Mouse (Mus musculus): Measurements from ENCODE around the gene Cbx7. TPM values are rescaled to one million over a fixed set of nuclear protein-coding genes. Genes with fewer than 3 reads are reported as not detected.

Cbx7 gene
- total and polyA plus RNA-seq, 2 experiments from 2014 or later, result 0.50 to 0.82 TPM

GRCm38 (mm10) chr15:80001601-80002000, 30.7 kb upstream of the Cbx7 start:
- WGBS, result 92% methylated on average over 23 of the region's 23 CpGs

DNA sequence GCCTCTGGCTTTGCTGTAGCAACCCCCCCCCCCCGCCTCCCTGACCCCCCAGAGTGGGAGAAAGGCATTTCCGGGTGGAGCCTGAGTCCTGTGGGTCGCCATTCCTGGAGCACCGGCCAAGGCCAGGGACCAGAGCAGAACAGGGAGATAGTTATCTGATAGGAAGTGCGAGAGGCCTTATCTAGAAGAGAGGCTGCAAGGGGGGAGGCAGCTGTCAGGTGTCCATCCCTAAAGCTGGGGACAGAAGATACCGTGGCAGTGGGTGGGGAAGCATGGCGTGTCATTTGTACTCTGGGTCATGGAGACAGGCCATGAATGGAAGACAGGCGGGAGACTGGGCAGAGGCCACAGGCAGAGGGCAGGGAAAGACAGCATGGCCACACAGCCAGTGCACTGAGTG, 29.8 kb upstream of the Cbx7 start:
- 37% methylated on average over 8 of the region's 8 CpGs for WGBS
- no peak for ATAC-seq (ENCODE audit: insufficient read depth, low read depth)

More at GRCm38 (mm10) chr15:80001601-80002000, 30.7 kb upstream of the Cbx7 start:
- Histone ChIP-seq H3K4me3 (ENCODE audit: low read depth, low read length) (no peak overlapping the region), H3K9ac (replicated peaks; ENCODE audit: low read depth, low read length) (no peak overlapping the region), H3K4me2 (ENCODE audit: low read depth, low read length) (no peak overlapping the region), H3K9me3 (replicated peaks; ENCODE audit: control insufficient read depth, low read length) (no peaks in the 10 kb centered on the region), H3K27ac (ENCODE audit: low read depth) (no peak overlapping the region), H3K4me1 (ENCODE audit: control insufficient read depth, insufficient read depth) (peaks cover 47% of the 10 kb centered on the region), H3K27me3 (ENCODE audit: control insufficient read depth, insufficient read depth, low read length) (no peaks in the 10 kb centered on the region), H3K36me3 (replicated peaks; ENCODE audit: control insufficient read depth, insufficient read depth, low read length) (no peaks in the 10 kb centered on the region)
- ATAC-seq (ENCODE audit: insufficient read depth, low read depth) (no peak), DNase-seq (ENCODE audit: low spot score) (no peak)
- TF ChIP-seq EP300 (IDR thresholded peaks at IDR 0.05; ENCODE audit: low read depth), result no peak

GRCm38 (mm10) chr15:79997988-79998387, 27.1 kb upstream of the Cbx7 start:
- Histone ChIP-seq H3K27ac (ENCODE audit: low read depth) (no peak overlapping the region), H3K4me1 (ENCODE audit: control insufficient read depth, insufficient read depth) (peaks cover 12% of the 10 kb centered on the region), H3K9ac (replicated peaks; ENCODE audit: low read depth, low read length) (no peak overlapping the region), H3K27me3 (ENCODE audit: control insufficient read depth, insufficient read depth, low read length) (no peaks in the 10 kb centered on the region), H3K36me3 (replicated peaks; ENCODE audit: control insufficient read depth, insufficient read depth, low read length) (no peaks in the 10 kb centered on the region), H3K4me2 (ENCODE audit: low read depth, low read length) (no peak overlapping the region), H3K4me3 (ENCODE audit: low read depth, low read length) (no peak overlapping the region), H3K9me3 (replicated peaks; ENCODE audit: control insufficient read depth, low read length) (no peaks in the 10 kb centered on the region)
- whole genome bisulfite sequencing, result 23% methylated on average over 3 of the region's 3 CpGs
- TF ChIP-seq EP300 (IDR thresholded peaks at IDR 0.05; ENCODE audit: low read depth) (no peak), CTCF (IDR thresholded peaks at IDR 0.05; ENCODE audit: low read depth) (no peak)
- no peak for ATAC-seq (ENCODE audit: insufficient read depth, low read depth)
- no peak for DNase-seq (ENCODE audit: low spot score)

More for the DNA sequence above, 29.8 kb upstream of the Cbx7 start:
- no peaks in the 10 kb centered on the region for H3K27me3 ChIP-seq (ENCODE audit: control insufficient read depth, insufficient read depth, low read length)
- no peak overlapping the region for H3K4me2 ChIP-seq (ENCODE audit: low read depth, low read length)
- peaks cover 39% of the 10 kb centered on the region for H3K4me1 ChIP-seq (ENCODE audit: control insufficient read depth, insufficient read depth)
- H3K36me3 ChIP-seq (replicated peaks; ENCODE audit: control insufficient read depth, insufficient read depth, low read length), result no peaks in the 10 kb centered on the region
- no peak overlapping the region for H3K4me3 ChIP-seq (ENCODE audit: low read depth, low read length)
- H3K9ac ChIP-seq (replicated peaks; ENCODE audit: low read depth, low read length), result no peak overlapping the region
- TF ChIP-seq EP300 (IDR thresholded peaks at IDR 0.05; ENCODE audit: low read depth), result no peak
- no peak for TF ChIP-seq CTCF (IDR thresholded peaks at IDR 0.05; ENCODE audit: low read depth)
- no peaks in the 10 kb centered on the region for H3K9me3 ChIP-seq (replicated peaks; ENCODE audit: control insufficient read depth, low read length)
- no peak for DNase-seq (ENCODE audit: low spot score)
- H3K27ac ChIP-seq (ENCODE audit: low read depth), result no peak overlapping the region

DNA sequence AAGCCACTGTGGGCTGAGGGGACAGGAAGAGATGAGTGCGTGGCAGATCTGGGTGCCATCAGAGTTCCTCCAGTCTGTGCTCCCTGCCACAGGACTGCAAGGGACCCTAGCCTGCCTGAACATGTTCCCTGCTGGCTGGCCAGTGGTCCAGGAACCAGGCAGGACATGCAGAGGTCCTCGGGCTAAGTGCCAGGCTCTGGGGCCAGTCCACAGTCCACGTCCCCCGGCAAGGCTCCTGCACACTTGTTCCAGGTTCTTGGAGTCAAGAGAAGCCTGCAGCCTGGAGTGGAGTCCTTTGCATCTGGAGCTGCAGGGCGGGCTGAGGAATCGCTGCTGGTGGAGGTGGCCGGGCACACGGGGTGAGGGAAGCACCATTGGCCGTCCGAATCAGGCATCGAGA, 25.9 kb upstream of the Cbx7 start:
- Histone ChIP-seq H3K36me3 (replicated peaks; ENCODE audit: control insufficient read depth, insufficient read depth, low read length) (no peaks in the 10 kb centered on the region), H3K4me2 (ENCODE audit: low read depth, low read length) (no peak overlapping the region), H3K9me3 (replicated peaks; ENCODE audit: control insufficient read depth, low read length) (no peaks in the 10 kb centered on the region), H3K27ac (ENCODE audit: low read depth) (no peak overlapping the region), H3K27me3 (ENCODE audit: control insufficient read depth, insufficient read depth, low read length) (peaks cover 3% of the 10 kb centered on the region; the same call in 1 of the 2 replicates), H3K9ac (replicated peaks; ENCODE audit: low read depth, low read length) (no peak overlapping the region), H3K4me3 (ENCODE audit: low read depth, low read length) (no peak overlapping the region), H3K4me1 (ENCODE audit: control insufficient read depth, insufficient read depth) (peaks cover 11% of the 10 kb centered on the region)
- WGBS, result 91% methylated on average over 11 of the region's 11 CpGs
- no peak for DNase-seq (ENCODE audit: low spot score)
- TF ChIP-seq EP300 (IDR thresholded peaks at IDR 0.05; ENCODE audit: low read depth) (no peak), CTCF (IDR thresholded peaks at IDR 0.05; ENCODE audit: low read depth) (no peak)
- no peak for ATAC-seq (ENCODE audit: insufficient read depth, low read depth)

DNA sequence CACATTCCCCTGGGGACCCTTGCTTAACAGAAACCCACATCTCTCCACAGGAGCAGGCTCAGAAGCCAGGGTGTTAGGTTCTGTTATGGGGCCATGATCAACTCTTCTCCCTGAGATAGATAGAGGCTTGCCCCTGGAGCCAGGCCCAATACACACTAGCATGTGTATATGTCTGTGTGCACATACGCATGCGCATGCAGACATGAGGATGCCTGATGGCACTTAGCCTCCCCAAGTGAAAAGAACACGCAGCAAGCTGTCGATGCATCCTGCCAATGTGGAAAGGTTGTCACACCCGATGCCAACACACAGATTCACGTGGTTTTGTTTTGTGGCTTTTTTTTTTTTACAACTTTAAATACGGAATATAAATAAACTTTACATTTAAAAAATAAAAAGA, 24.6 kb upstream of the Cbx7 start:
- WGBS, result 88% methylated on average over 7 of the region's 7 CpGs
- H3K4me2 ChIP-seq (ENCODE audit: low read depth, low read length), result no peak overlapping the region
- ATAC-seq (ENCODE audit: insufficient read depth, low read depth), result no peak

GRCm38 (mm10) chr15:79994566-79994965, 23.6 kb upstream of the Cbx7 start:
- WGBS, result 62% methylated on average over 4 of the region's 4 CpGs
- Histone ChIP-seq H3K9me3 (replicated peaks; ENCODE audit: control insufficient read depth, low read length) (no peaks in the 10 kb centered on the region), H3K9ac (replicated peaks; ENCODE audit: low read depth, low read length) (no peak overlapping the region), H3K4me2 (ENCODE audit: low read depth, low read length) (no peak overlapping the region), H3K4me3 (ENCODE audit: low read depth, low read length) (no peak overlapping the region), H3K4me1 (ENCODE audit: control insufficient read depth, insufficient read depth) (peaks cover 5% of the 10 kb centered on the region; the same call in 1 of the 2 replicates), H3K27me3 (ENCODE audit: control insufficient read depth, insufficient read depth, low read length) (peaks cover 3% of the 10 kb centered on the region; the same call in 1 of the 2 replicates), H3K36me3 (replicated peaks; ENCODE audit: control insufficient read depth, insufficient read depth, low read length) (no peaks in the 10 kb centered on the region), H3K27ac (ENCODE audit: low read depth) (no peak overlapping the region)
- no peak for ATAC-seq (ENCODE audit: insufficient read depth, low read depth)
- TF ChIP-seq CTCF (IDR thresholded peaks at IDR 0.05; ENCODE audit: low read depth) (no peak), EP300 (IDR thresholded peaks at IDR 0.05; ENCODE audit: low read depth) (no peak)
- DNase-seq (ENCODE audit: low spot score), result no peak

More for the DNA sequence above, 24.6 kb upstream of the Cbx7 start:
- Histone ChIP-seq H3K9ac (replicated peaks; ENCODE audit: low read depth, low read length) (no peak overlapping the region), H3K27me3 (ENCODE audit: control insufficient read depth, insufficient read depth, low read length) (peaks cover 3% of the 10 kb centered on the region; the same call in 1 of the 2 replicates), H3K9me3 (replicated peaks; ENCODE audit: control insufficient read depth, low read length) (no peaks in the 10 kb centered on the region), H3K36me3 (replicated peaks; ENCODE audit: control insufficient read depth, insufficient read depth, low read length) (no peaks in the 10 kb centered on the region), H3K4me3 (ENCODE audit: low read depth, low read length) (no peak overlapping the region), H3K27ac (ENCODE audit: low read depth) (no peak overlapping the region), H3K4me1 (ENCODE audit: control insufficient read depth, insufficient read depth) (peaks cover 5% of the 10 kb centered on the region; the same call in 1 of the 2 replicates)
- no peak for TF ChIP-seq EP300 (IDR thresholded peaks at IDR 0.05; ENCODE audit: low read depth)
- TF ChIP-seq CTCF (IDR thresholded peaks at IDR 0.05; ENCODE audit: low read depth), result no peak
- DNase-seq (ENCODE audit: low spot score), result no peak
